Mouse (Mus musculus): Measurements from ENCODE around the gene E330017A01Rik.

Gene E330017A01Rik

GRCm38 (mm10) chr16:58638689-58639175 is at the start of gene E330017A01Rik:
Gene E330017A01Rik (minus strand): TSS chr16:58638739.
- 71% methylated on average over 3 of the region's 3 CpGs for WGBS

GRCm38 (mm10) chr16:58685548-58686537 is 47.3 kb upstream of the E330017A01Rik start:
- 68% methylated on average over 20 of the region's 20 CpGs for WGBS

GRCm38 (mm10) chr16:58683911-58684310 is 45.4 kb upstream of the E330017A01Rik start:
- WGBS = 93% methylated on average over 4 of the region's 4 CpGs

- WGBS = 85% methylated on average over 7 of the region's 7 CpGs
These were observed 44.3 kb upstream of the E330017A01Rik start for GRCm38 (mm10) chr16:58682870-58683269.

- 87% methylated on average over 6 of the region's 6 CpGs for WGBS
These were observed 43.5 kb upstream of the E330017A01Rik start for GRCm38 (mm10) chr16:58682046-58682445.

GRCm38 (mm10) chr16:58678660-58679059 is 40.1 kb upstream of the E330017A01Rik start:
- WGBS = 65% methylated on average over 7 of the region's 7 CpGs

- WGBS = 64% methylated on average over 5 of the region's 5 CpGs
These were observed 39.0 kb upstream of the E330017A01Rik start for GRCm38 (mm10) chr16:58677491-58677890.

- 81% methylated on average over 3 of the region's 3 CpGs for WGBS
These were observed 38.1 kb upstream of the E330017A01Rik start for GRCm38 (mm10) chr16:58676633-58677032.

- WGBS = 89% methylated on average over 7 of the region's 7 CpGs
These were observed 37.6 kb upstream of the E330017A01Rik start for GRCm38 (mm10) chr16:58676156-58676555.

GRCm38 (mm10) chr16:58675256-58675655 is 36.7 kb upstream of the E330017A01Rik start:
- WGBS = 67% methylated on average over 13 of the region's 13 CpGs

GRCm38 (mm10) chr16:58673811-58674410 is 35.4 kb upstream of the E330017A01Rik start:
- WGBS = 80% methylated on average over 15 of the region's 15 CpGs

GRCm38 (mm10) chr16:58672396-58672795 is 33.9 kb upstream of the E330017A01Rik start:
- 89% methylated on average over 13 of the region's 13 CpGs for WGBS

- 63% methylated on average over 8 of the region's 8 CpGs for WGBS
These were observed 32.9 kb upstream of the E330017A01Rik start for GRCm38 (mm10) chr16:58671212-58671985.

GRCm38 (mm10) chr16:58670643-58671042 is 32.1 kb upstream of the E330017A01Rik start:
- under 1% methylated on average over 25 of the region's 25 CpGs for WGBS

- under 1% methylated on average over 51 of the region's 51 CpGs for WGBS
These were observed 31.5 kb upstream of the E330017A01Rik start, which contains the start of gene Cpox for GRCm38 (mm10) chr16:58669917-58670630. Gene Cpox (plus strand): TSS chr16:58670292.

- WGBS = 34% methylated on average over 5 of the region's 5 CpGs
These were observed 30.7 kb upstream of the E330017A01Rik start for GRCm38 (mm10) chr16:58669264-58669663.

GRCm38 (mm10) chr16:58668586-58668985 is 30.0 kb upstream of the E330017A01Rik start:
- WGBS = 77% methylated on average over 3 of the region's 3 CpGs

- WGBS = 86% methylated on average over 3 of the region's 3 CpGs
These were observed 28.1 kb upstream of the E330017A01Rik start for GRCm38 (mm10) chr16:58666681-58667080.

- WGBS = 91% methylated on average over 2 of the region's 2 CpGs
These were observed 25.3 kb upstream of the E330017A01Rik start for GRCm38 (mm10) chr16:58663816-58664215.

- WGBS = 44% methylated on average over 5 of the region's 5 CpGs
These were observed 24.5 kb upstream of the E330017A01Rik start for GRCm38 (mm10) chr16:58663021-58663420.

- 80% methylated on average over 5 of the region's 5 CpGs for WGBS
These were observed 23.3 kb upstream of the E330017A01Rik start for GRCm38 (mm10) chr16:58661826-58662225.

All from cerebral cortex, adult 2 months (tissue).